Mouse (Mus musculus) gastrocnemius, adult 2 months (tissue): ENCODE data around the gene Dcaf10. TPM values are rescaled to one million over a fixed set of nuclear protein-coding genes. Genes with fewer than 3 reads are reported as not detected.

Experiments
- DNase-seq: peaks from one replicate; pipeline ENCODE4 v3.0.0; 2022
- H3K27ac ChIP-seq: fragments of 200-600 bp; 2 replicates; pipeline ENCODE4 v1.8.1; 2022; ENCODE audit warnings: mild to moderate bottlenecking
- H3K4me3 ChIP-seq: fragments of 200-600 bp; 2 replicates; pipeline ENCODE4 v1.8.1; 2022; ENCODE audit warnings: mild to moderate bottlenecking, moderate library complexity
- CTCF ChIP-seq: fragments of 200-600 bp; IDR thresholded peaks from 2 replicates; pipeline ENCODE4 v1.8.1; 2022; ENCODE audit warnings: antibody characterized with exemption, mild to moderate bottlenecking, moderate library complexity
- intact Hi-C: fragments of 180-260 bp; cut with DNase I; formaldehyde crosslinking; loops from one replicate; pipeline ENCODE4 v1.15.1; 2025
- microRNA-seq: library from miRNA; unstranded; fragments of <30 nt; microRNA quantifications from one replicate; pipeline ENCODE4 v1.2.0, GENCODE M21; 2021
- total RNA-seq, 2 experiments: library from RNA; stranded (reverse); gene quantifications; 2 replicates each; pipeline ENCODE4 v1.2.3; 2021

Dcaf10 gene
- total RNA-seq, 2 experiments from 2014 or later = 7.5 to 10.9 TPM

DNA sequence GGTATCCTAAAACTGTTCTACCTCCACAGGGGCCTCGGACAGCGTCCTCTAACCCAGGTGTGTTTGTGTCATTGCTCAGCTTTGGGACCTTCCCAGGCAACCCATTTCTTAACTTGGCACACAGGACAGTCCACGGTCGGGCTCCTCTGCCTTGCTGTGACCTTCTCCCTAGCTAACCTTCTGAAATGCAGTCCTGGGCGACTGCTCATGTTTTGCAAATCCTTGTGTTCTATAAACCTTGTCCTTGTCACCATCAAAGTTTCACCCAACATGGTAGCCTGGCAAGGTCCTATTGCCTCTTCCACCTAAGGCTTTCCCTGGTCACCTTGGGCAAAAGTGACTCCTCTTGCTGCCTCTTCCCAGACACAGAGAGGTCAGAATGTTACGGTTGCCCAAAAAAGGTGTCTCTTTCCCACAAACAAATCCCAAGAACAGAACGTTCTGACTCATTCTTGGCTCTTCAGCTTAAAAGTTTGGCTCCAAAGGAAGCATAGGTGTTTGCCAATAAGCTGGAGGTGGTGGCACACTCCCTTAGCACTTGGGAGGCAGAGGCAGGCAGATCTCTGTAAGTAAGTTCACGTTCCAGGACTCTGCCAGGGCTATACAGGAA lies 69.4 kb downstream of the Dcaf10 start:
- no peak for TF ChIP-seq CTCF
- DNase-seq = no peak
- H3K4me3 ChIP-seq = no peak overlapping the region
- no peak overlapping the region for H3K27ac ChIP-seq
- intact Hi-C loops = no loop called here

DNA sequence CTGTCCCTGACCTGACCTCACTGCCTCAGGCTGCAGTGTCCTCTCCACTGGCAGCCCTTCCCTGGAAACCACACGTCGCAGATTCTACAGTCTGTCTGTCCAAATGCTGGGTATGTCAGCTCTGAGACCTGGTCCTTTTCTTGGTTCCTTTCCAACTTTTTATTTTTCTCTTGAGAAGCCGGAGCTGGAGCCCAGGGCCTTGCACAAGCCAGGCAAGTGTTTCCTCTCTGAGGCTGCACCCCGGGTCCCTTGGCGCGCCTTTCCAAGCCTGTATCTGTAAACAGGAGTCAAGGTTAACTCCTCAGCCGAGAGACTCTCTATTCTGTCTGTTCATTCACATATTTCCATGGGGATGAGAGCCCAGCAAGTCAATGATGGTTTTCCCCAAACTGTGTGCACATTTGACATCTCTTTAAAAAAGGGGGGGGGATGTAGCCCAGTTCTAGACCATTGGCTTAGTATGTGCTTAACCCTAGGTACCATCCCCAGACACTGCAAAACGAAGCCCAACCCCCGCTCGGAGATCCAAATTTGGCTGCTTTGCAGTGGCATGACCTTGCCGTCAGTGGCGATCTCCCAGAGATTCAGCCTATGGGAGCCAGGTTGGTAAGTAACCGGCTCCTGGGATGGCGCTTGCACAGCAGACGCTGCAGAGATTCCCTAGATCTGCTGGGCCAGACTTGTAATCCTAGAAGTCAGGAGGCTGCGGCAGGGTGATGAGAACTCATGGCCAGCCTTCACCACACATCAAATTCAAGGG lies 70.7 kb downstream of the Dcaf10 start:
- intact Hi-C loops = no loop called here
- no peak for DNase-seq
- no peak overlapping the region for H3K4me3 ChIP-seq
- no peak overlapping the region for H3K27ac ChIP-seq
- no peak for TF ChIP-seq CTCF

DNA sequence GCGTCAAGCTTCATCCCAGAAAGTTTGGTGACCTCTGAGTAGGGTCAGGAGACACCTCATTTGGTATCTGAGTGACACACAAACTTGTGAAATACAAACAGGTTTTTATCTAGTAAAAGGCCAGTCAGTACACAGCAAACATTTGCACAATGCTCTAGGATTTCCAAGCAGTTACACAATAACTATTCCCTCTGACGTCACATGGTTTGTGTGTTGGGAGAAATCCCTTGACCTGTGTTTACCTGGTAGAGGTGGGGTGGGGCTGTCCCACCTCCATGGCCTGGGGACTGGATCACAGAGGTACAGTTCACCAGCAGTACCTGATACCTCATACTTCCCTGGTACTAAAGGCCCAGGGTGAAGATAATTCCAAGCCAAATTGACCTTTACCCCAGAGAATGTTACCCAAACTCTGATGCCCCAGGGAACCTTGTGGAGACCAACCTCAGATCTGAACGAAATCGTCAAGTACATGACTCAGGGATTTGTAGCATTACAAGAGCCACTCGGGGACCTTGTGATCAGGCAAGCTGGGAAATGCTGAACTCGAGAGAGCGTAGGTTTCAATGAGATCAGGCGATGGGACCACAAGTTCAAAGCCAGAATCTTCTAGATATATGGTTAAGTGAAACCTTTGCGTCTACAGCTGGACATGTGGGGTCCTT lies 71.9 kb downstream of the Dcaf10 start:
- intact Hi-C loops = no loop called here
- Histone ChIP-seq H3K27ac (no peak overlapping the region), H3K4me3 (no peak overlapping the region)
- no peak for TF ChIP-seq CTCF
- DNase-seq = no peak

DNA sequence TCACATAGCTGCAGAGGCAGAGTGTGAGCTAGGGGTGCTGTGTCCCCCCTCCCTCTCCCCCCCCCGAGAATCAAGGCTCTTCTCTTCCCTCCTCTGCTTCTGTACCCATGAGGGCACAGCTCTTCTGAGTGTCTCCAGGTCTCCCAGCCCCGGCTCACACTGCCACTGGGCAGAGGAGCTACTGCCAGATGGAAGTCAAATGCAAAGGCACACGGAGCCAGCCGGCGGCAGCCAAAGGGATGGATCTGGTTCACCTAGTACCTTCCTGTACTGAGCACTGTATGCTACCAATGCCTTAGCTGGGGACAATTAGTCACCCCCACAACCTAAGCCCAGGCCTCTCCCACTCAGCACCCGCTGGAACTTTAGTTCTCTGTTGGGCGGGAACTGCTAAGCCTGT lies 74.4 kb downstream of the Dcaf10 start:
- intact Hi-C loops = loop anchor here (5.0 kb wide), 1 partner anchor 356 kb away; no protein-coding TSS in a partner anchor
- DNase-seq = no peak
- H3K4me3 ChIP-seq = no peak overlapping the region
- H3K27ac ChIP-seq = no peak overlapping the region
- no peak for TF ChIP-seq CTCF

DNA sequence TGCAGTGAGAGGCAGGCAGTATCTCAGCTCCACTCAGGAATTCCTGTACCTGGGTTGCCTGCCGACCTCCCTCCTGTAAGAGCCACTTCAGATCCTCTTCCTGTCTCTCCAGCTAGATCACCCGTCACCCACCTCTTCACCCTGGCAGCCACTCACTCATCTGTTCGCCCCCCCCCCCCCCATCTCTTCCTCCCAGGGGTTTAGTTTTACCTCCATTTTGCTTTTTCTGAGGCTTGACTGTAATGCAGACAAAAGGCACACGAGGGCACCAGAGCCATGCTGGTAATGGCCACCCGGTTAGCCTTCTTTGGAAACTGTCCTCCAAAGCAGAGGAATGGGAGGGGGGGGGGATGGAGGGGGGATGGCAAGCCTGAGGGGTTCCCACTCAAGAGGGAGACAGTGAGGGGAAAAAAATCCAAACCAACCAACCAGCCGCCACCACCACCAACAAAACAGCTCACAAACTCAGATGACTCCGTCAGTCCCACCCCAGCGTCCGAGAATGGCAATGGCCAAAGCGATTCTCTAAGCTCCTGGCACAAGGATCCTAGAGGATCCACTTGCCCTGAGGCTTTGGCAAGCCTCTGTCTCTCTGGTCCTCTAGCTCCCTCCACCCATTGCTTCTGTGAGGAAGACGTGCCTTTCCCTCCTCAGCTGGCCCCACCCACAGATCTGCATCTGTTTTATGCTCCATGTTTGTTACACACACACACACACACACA lies 76.5 kb downstream of the Dcaf10 start:
- intact Hi-C loops = loop anchor here (1.0 to 5.0 kb wide), 4 partner anchors 112 to 436 kb away; no protein-coding TSS in a partner anchor
- peak; percentile 68 for TF ChIP-seq CTCF
- H3K4me3 ChIP-seq = peak overlapping the region; percentile 54
- peak; percentile 65 for DNase-seq
- no peak overlapping the region; the same call in 1 of the 2 replicates for H3K27ac ChIP-seq

DNA sequence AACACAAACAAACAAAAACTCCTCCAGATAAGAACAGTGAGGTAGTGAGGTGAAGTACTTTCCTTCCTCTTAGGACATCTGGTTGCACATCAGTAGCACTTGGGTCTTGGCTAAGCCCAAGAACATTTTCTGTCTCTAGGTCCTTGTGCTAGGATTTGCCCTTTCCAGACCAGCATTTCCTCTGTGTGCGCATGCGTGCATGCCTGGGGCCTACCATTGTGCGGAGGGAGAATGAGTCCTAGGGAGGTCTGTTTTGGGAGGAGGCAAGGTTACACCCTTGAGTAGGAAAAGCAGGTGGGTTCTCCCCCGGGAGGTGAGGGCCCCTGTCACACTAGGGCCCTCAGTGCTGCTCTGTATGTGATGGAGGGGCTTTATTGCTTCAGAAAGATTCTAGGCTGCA lies 77.2 kb downstream of the Dcaf10 start:
- intact Hi-C loops = loop anchor here (2.0 to 5.0 kb wide), 2 partner anchors 353 to 436 kb away; no protein-coding TSS in a partner anchor
- TF ChIP-seq CTCF = no peak
- H3K27ac ChIP-seq = no peak overlapping the region; the same call in 1 of the 2 replicates
- no peak overlapping the region for H3K4me3 ChIP-seq
- no peak for DNase-seq

DNA sequence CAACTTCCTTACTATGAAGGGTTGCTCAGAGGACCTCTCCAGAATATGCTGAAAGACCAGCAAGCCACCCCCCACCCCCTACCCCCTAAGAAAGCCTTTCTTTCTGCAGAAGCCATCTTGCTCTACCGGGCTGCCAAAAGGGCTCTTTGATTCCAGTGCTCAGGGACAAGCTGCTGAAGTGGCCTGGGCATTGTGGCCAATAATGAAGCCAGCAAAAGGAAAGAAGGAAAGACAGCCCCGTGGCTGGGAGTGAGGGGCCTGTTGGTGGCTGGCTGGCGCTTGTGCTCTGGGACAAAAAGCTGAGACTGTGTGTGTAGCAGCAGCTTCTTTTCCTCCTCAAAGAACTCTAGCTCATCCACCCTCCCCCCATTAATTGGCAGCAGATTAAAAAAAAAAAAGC lies 78.8 kb downstream of the Dcaf10 start:
- TF ChIP-seq CTCF = no peak
- intact Hi-C loops = no loop called here
- no peak overlapping the region for H3K4me3 ChIP-seq
- 0 out of 2 replicates have a peak overlapping the region, but pooled peaks have one; percentile 48 for H3K27ac ChIP-seq
- no peak for DNase-seq

DNA sequence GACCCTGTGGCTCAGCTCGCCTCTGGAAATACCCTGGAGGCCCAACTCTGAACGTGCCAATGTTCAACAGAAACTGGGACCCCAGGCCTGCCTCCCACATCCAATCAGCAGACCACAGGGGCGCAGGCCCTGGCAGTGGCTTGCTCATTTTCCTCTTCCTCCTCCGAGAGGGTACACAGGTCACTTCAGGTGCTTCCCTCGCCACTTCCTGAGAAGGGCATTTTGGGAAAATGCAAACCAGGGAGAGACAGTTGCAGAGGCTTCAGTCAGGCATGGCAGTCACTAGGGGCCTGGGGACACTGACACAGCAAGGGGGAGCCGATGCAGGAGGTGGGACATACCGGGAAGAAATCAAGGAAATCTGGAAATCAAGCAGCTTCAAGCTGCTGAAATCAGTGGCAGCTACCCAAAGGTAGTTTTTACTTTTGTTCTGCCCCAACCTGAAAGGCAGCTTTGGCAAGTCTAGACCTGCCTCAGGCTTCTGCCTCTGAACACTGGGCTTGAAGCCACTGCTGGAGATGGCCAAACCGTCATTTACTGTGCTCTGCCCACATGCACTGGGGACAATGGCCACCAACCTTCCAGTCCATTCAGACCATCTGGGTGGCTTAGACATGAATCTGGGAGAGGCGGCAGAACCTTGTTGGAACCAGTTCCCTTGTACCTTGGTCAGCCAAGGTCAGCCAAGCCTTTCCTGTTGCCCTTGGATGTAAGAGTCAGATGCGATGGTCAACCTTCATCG lies 79.8 kb downstream of the Dcaf10 start:
- Histone ChIP-seq H3K27ac (peak overlapping the region; percentile 53), H3K4me3 (no peak overlapping the region)
- TF ChIP-seq CTCF = no peak
- DNase-seq = no peak
- intact Hi-C loops = no loop called here

DNA sequence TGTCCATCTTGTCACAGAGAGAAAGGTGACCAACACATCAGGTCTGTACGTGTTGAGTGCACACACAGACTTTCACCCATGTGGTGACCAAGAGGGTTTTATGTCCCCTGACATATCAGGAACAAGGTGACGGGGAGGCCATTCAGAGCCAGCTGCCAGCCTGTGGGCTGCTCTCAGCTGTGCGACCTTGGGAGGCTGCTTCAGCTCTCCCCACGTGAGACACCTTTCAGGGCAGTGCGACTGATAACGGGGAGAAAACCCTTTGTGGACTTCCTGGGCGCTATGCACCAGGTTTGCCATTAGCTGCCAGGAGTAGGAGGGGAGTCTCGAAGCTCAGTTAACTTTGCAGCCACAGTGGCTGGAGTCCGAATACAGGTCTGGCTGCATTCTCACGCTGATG lies 80.7 kb downstream of the Dcaf10 start:
- Histone ChIP-seq H3K4me3 (no peak overlapping the region), H3K27ac (no peak overlapping the region)
- intact Hi-C loops = no loop called here
- no peak for TF ChIP-seq CTCF
- DNase-seq = no peak

DNA sequence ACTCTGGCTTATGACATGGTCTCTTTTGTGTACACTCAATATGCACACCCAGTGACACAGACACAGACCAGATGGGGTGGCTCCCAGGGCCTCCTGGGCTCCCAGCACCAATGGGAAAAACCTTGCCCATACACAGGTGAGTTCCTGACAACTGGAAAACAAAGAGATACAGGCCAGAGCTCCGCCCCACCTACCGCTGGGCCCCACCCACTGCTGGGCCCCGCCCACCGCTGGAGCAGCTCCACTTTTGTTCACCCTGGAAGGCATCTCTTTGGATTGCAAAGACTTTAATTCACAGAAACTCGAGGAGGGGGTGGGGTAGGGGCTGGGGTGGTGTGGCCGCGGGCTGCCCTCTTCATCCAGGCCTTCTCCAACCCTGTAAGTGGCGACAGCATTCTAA lies 81.5 kb downstream of the Dcaf10 start:
- Histone ChIP-seq H3K27ac (no peak overlapping the region), H3K4me3 (no peak overlapping the region)
- TF ChIP-seq CTCF = no peak
- intact Hi-C loops = no loop called here
- no peak for DNase-seq

DNA sequence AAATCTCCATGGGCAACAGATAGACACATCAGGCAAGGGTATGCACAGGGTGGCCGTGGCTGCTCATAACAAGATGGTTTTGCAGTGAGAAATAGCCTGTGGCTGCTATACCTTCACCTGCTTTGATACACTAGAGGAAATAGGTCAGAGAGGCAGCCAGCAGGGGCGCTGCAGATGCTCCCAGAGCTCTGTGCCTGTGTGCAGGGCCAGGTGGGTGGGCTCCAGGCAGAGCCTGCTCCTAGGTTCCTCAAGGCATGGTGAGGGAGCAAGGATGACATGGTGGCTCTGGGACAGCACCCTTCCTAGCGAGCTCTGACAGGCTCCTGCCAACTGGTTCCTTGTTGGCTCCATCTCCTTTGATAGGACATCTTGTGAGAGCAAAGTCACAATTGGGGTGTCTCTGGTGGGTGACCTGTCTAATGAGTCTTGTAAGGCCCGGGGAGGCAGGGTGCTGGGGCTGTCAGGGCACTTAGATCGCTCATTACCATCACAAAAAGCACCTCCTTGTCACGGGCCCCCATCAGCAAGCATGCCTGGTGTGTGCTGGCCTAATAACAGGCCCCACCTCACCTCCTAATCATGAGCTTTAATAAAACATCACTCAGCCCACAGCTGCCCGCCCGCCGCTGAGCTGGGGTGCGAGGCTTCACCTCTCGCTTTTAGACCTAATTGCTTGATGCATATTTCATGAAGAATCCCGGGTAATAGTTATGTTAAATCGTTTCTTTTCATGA lies 85.0 kb downstream of the Dcaf10 start:
- DNase-seq = no peak
- intact Hi-C loops = no loop called here
- Histone ChIP-seq H3K27ac (no peak overlapping the region), H3K4me3 (no peak overlapping the region)
- peak; percentile 15; the same call in 1 of the 2 replicates for TF ChIP-seq CTCF

Small RNA genes within 50 kb of the gene (microRNA-seq; reads per million reads assigned to microRNA genes)
- gene Gm25692 = not detected

Other genes with a start within 250 kb of the Dcaf10 start
- 10 to 100 TPM; 70.2 to 99.3 TPM for gene Tomm5, start 234.0 kb upstream of the Dcaf10 start, total RNA-seq
- gene Frmpd1, start 157.2 kb upstream of the Dcaf10 start, total RNA-seq = under 1 TPM; 0.06 to 0.38 TPM
- 1 to 10 TPM; 4.1 to 6.1 TPM for gene Trmt10b, start 45.0 kb upstream of the Dcaf10 start, total RNA-seq
- 10 to 100 TPM; 11.2 to 16.3 TPM for gene Exosc3, start 631 bp downstream of the Dcaf10 start, total RNA-seq
- 10 to 100 TPM; 90.1 to 99.7 TPM for gene Slc25a51, start 66.7 kb downstream of the Dcaf10 start, total RNA-seq
- 10 to 100 TPM in 1 of 2 experiments, 1 to 10 TPM in 1; 6.5 to 10.0 TPM for gene Shb, start 190.4 kb downstream of the Dcaf10 start, total RNA-seq